Mouse (Mus musculus): Measurements from ENCODE around the gene Hadhb. TPM values are rescaled to one million over a fixed set of nuclear protein-coding genes. Genes with fewer than 3 reads are reported as not detected.

The Hadhb gene
- polyA plus RNA-seq, 1 experiment from 2014 or later, result 169 TPM

GRCm38 (mm10) chr5:30159601-30160000, 4.6 kb downstream of the Hadhb start:
- Histone ChIP-seq H3K27me3 (ENCODE audit: control insufficient read depth, insufficient read depth, low read depth, low read length) (no peaks in the 10 kb centered on the region), H3K9ac (ENCODE audit: low read depth, low read length) (no peak overlapping the region), H3K9me3 (replicated peaks; ENCODE audit: control insufficient read depth, low read length) (no peaks in the 10 kb centered on the region), H3K4me1 (ENCODE audit: control insufficient read depth, low read depth, low read length) (peaks cover 6% of the 10 kb centered on the region; the same call in 1 of the 2 replicates), H3K27ac (ENCODE audit: low read length) (no peak overlapping the region), H3K4me2 (ENCODE audit: low read depth, low read length) (no peak overlapping the region), H3K4me3 (ENCODE audit: low read depth, low read length) (no peak overlapping the region), H3K36me3 (ENCODE audit: control insufficient read depth, insufficient read depth) (no peaks in the 10 kb centered on the region)
- 74% methylated on average over 6 of the region's 6 CpGs for WGBS (ENCODE audit: insufficient replicate concordance)
- ATAC-seq (ENCODE audit: low read depth), result no peak

DNA sequence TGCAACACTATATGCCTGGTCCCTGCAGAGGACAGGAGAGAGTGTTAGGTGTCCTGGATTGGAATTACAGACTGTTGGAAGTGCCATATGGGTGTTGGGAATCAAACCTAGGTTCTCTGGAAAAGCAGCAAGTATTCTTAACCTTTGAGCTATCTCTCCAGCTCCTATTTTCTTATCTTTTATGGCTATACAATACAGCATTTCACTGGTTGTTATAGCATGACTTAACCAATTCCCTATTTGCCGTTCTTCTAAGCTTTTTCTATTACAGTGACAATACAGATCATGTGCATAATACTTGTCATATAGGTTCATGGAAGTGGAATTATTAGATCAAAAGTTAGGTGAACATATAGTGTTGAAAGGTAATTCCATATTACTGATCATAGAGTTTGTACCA, 6.8 kb downstream of the Hadhb start:
- no peaks in the 10 kb centered on the region for H3K27me3 ChIP-seq (ENCODE audit: control insufficient read depth, insufficient read depth, low read depth, low read length)
- no peaks in the 10 kb centered on the region for H3K9me3 ChIP-seq (replicated peaks; ENCODE audit: control insufficient read depth, low read length)
- ATAC-seq (ENCODE audit: low read depth), result no peak
- H3K4me1 ChIP-seq (ENCODE audit: control insufficient read depth, low read depth, low read length), result no peaks in the 10 kb centered on the region
- WGBS (ENCODE audit: insufficient replicate concordance), result 65% methylated on average over 1 of the region's 1 CpGs
- H3K36me3 ChIP-seq (ENCODE audit: control insufficient read depth, insufficient read depth), result 0 out of 2 replicates have a peak, but pooled peaks cover 3% of the 10 kb centered on the region
- H3K27ac ChIP-seq (ENCODE audit: low read length), result no peak overlapping the region
- no peak overlapping the region for H3K4me2 ChIP-seq (ENCODE audit: low read depth, low read length)
- H3K4me3 ChIP-seq (ENCODE audit: low read depth, low read length), result no peak overlapping the region
- no peak overlapping the region for H3K9ac ChIP-seq (ENCODE audit: low read depth, low read length)

GRCm38 (mm10) chr5:30162339-30162738, 7.3 kb downstream of the Hadhb start:
- Histone ChIP-seq H3K27me3 (ENCODE audit: control insufficient read depth, insufficient read depth, low read depth, low read length) (no peaks in the 10 kb centered on the region), H3K9ac (ENCODE audit: low read depth, low read length) (no peak overlapping the region), H3K27ac (ENCODE audit: low read length) (no peak overlapping the region), H3K9me3 (replicated peaks; ENCODE audit: control insufficient read depth, low read length) (no peaks in the 10 kb centered on the region), H3K4me3 (ENCODE audit: low read depth, low read length) (no peak overlapping the region), H3K4me1 (ENCODE audit: control insufficient read depth, low read depth, low read length) (no peaks in the 10 kb centered on the region), H3K36me3 (ENCODE audit: control insufficient read depth, insufficient read depth) (0 out of 2 replicates have a peak, but pooled peaks cover 3% of the 10 kb centered on the region), H3K4me2 (ENCODE audit: low read depth, low read length) (no peak overlapping the region)
- ATAC-seq (ENCODE audit: low read depth), result no peak
- 64% methylated on average over 6 of the region's 6 CpGs for WGBS (ENCODE audit: insufficient replicate concordance)

- H3K4me3 ChIP-seq (ENCODE audit: low read depth, low read length), result no peak overlapping the region
- H3K4me1 ChIP-seq (ENCODE audit: control insufficient read depth, low read depth, low read length), result no peaks in the 10 kb centered on the region; the same call in 1 of the 2 replicates
- 71% methylated on average over 5 of the region's 5 CpGs for WGBS (ENCODE audit: insufficient replicate concordance)
- ATAC-seq (ENCODE audit: low read depth), result no peak
- peaks cover 7% of the 10 kb centered on the region for H3K36me3 ChIP-seq (ENCODE audit: control insufficient read depth, insufficient read depth)
- H3K9ac ChIP-seq (ENCODE audit: low read depth, low read length), result no peak overlapping the region
- no peaks in the 10 kb centered on the region for H3K9me3 ChIP-seq (replicated peaks; ENCODE audit: control insufficient read depth, low read length)
- H3K27ac ChIP-seq (ENCODE audit: low read length), result no peak overlapping the region
- no peaks in the 10 kb centered on the region for H3K27me3 ChIP-seq (ENCODE audit: control insufficient read depth, insufficient read depth, low read depth, low read length)
- no peak overlapping the region for H3K4me2 ChIP-seq (ENCODE audit: low read depth, low read length)
Observed at GRCm38 (mm10) chr5:30165234-30165946, 10.3 kb downstream of the Hadhb start.

DNA sequence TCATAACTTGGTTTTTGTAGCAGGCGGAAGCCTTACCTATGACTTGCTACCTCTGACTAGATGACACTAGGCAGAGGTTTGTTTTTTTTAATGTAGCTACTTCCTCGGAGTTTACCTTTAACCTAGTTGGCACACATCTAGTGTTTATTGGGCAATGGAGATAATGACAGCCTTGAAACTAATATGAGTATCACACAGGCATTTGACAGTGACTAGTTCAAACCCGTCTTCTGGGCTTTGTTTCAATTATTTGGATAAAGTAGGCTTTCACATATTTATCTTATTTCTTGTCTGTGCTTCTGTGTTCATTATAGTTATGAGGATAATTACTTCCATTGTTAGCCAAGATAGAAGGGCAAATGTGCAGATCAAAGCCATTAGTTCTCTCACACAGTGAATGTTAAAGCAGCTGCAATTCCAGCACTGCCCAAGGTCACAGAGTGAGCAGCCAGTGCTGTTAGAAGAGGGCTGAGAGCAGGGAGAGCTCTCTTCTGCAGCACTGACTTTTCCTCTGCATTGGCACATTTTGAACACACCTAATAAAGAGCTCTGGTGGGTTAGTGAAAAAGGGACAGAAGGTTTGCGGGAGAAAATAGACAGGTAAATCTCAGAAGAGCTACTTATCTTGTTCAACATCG, 15.4 kb downstream of the Hadhb start:
- 68% methylated on average over 5 of the region's 5 CpGs for WGBS (ENCODE audit: insufficient replicate concordance)
- H3K4me2 ChIP-seq (ENCODE audit: low read depth, low read length), result no peak overlapping the region
- no peaks in the 10 kb centered on the region; the same call in 1 of the 2 replicates for H3K4me1 ChIP-seq (ENCODE audit: control insufficient read depth, low read depth, low read length)
- H3K36me3 ChIP-seq (ENCODE audit: control insufficient read depth, insufficient read depth), result peaks cover 12% of the 10 kb centered on the region
- ATAC-seq (ENCODE audit: low read depth), result peak; percentile 37; the same call in 1 of the 2 replicates
- H3K9me3 ChIP-seq (replicated peaks; ENCODE audit: control insufficient read depth, low read length), result no peaks in the 10 kb centered on the region
- H3K9ac ChIP-seq (ENCODE audit: low read depth, low read length), result no peak overlapping the region
- peak overlapping the region; percentile 57 for H3K27ac ChIP-seq (ENCODE audit: low read length)
- H3K4me3 ChIP-seq (ENCODE audit: low read depth, low read length), result no peak overlapping the region
- no peaks in the 10 kb centered on the region for H3K27me3 ChIP-seq (ENCODE audit: control insufficient read depth, insufficient read depth, low read depth, low read length)

DNA sequence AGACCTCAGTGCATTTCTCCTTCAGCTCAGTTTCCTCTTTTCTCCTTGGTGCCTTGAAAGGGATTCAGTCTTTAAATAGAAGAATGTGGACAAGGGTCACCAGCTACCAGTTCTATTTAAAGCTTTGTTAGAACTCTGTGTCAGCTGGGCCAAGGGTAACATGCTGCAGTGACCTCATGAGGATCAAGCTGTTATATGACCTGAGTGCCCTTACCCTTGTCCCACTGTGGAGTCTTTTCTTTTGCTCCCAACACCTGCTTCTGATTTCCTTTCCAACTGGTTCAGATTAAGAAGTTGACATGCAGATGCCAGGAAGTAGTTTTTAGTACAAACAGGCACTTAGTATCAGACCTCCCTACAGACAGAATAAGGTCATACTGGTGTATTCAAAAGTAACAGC, 17.1 kb downstream of the Hadhb start:
- Histone ChIP-seq H3K4me2 (ENCODE audit: low read depth, low read length) (no peak overlapping the region), H3K27ac (ENCODE audit: low read length) (no peak overlapping the region), H3K4me3 (ENCODE audit: low read depth, low read length) (no peak overlapping the region), H3K27me3 (ENCODE audit: control insufficient read depth, insufficient read depth, low read depth, low read length) (no peaks in the 10 kb centered on the region), H3K36me3 (ENCODE audit: control insufficient read depth, insufficient read depth) (peaks cover 23% of the 10 kb centered on the region), H3K4me1 (ENCODE audit: control insufficient read depth, low read depth, low read length) (no peaks in the 10 kb centered on the region; the same call in 1 of the 2 replicates), H3K9me3 (replicated peaks; ENCODE audit: control insufficient read depth, low read length) (no peaks in the 10 kb centered on the region), H3K9ac (ENCODE audit: low read depth, low read length) (no peak overlapping the region)
- ATAC-seq (ENCODE audit: low read depth), result peak; percentile 43; the same call in 1 of the 2 replicates

DNA sequence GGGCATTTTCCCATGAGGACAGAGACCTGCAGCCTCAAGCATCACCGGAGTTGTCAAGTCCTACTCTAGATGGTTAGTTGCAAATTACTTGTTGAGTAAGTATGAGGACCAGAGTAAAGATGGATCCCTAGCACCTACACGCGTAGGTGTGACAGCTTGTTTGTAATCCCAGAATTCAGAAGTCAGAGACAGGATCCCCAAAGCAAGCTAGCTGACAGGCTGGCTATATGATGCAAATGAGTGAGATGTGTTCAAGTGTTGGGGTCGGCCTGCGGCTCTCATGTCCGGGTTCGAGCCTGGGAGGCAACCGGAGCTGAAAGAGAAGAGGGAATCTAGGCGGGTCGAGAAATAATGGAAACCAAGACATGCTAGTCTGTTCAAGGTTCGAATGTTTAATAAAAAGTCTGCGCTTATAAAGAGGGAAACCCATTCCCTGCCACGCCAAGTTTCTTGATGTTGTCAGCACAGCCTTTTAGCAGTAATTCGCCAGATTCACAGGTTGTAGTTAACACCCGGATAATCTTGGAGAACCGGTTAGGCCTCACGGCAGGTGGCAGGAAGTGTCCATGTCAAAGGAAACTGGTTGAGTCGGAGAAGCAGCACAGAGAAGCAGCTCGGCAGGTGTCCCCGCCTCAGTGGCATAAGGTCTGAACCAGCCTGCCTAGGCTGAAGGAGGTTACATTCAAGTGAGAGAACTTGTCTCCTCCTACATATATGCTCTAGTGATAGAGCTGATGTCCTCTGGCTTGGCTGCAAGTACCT, 18.1 kb downstream of the Hadhb start:
- no peak for ATAC-seq (ENCODE audit: low read depth)

GRCm38 (mm10) chr5:30175811-30176210, 20.8 kb downstream of the Hadhb start:
- H3K4me3 ChIP-seq (ENCODE audit: low read depth, low read length), result no peak overlapping the region
- WGBS (ENCODE audit: insufficient replicate concordance), result 85% methylated on average over 4 of the region's 4 CpGs
- H3K27ac ChIP-seq (ENCODE audit: low read length), result no peak overlapping the region
- peaks cover 34% of the 10 kb centered on the region for H3K36me3 ChIP-seq (ENCODE audit: control insufficient read depth, insufficient read depth)
- no peak for ATAC-seq (ENCODE audit: low read depth)
- H3K27me3 ChIP-seq (ENCODE audit: control insufficient read depth, insufficient read depth, low read depth, low read length), result no peaks in the 10 kb centered on the region
- no peak overlapping the region for H3K9ac ChIP-seq (ENCODE audit: low read depth, low read length)
- no peaks in the 10 kb centered on the region for H3K4me1 ChIP-seq (ENCODE audit: control insufficient read depth, low read depth, low read length)
- no peak overlapping the region for H3K4me2 ChIP-seq (ENCODE audit: low read depth, low read length)
- no peaks in the 10 kb centered on the region for H3K9me3 ChIP-seq (replicated peaks; ENCODE audit: control insufficient read depth, low read length)

More for the DNA sequence above, 18.1 kb downstream of the Hadhb start:
- peaks cover 23% of the 10 kb centered on the region for H3K36me3 ChIP-seq (ENCODE audit: control insufficient read depth, insufficient read depth)
- H3K4me1 ChIP-seq (ENCODE audit: control insufficient read depth, low read depth, low read length), result no peaks in the 10 kb centered on the region; the same call in 1 of the 2 replicates
- H3K9ac ChIP-seq (ENCODE audit: low read depth, low read length), result no peak overlapping the region
- 79% methylated on average over 20 of the region's 20 CpGs for WGBS (ENCODE audit: insufficient replicate concordance)
- no peaks in the 10 kb centered on the region for H3K9me3 ChIP-seq (replicated peaks; ENCODE audit: control insufficient read depth, low read length)
- H3K4me3 ChIP-seq (ENCODE audit: low read depth, low read length), result no peak overlapping the region
- no peak overlapping the region for H3K4me2 ChIP-seq (ENCODE audit: low read depth, low read length)
- H3K27me3 ChIP-seq (ENCODE audit: control insufficient read depth, insufficient read depth, low read depth, low read length), result no peaks in the 10 kb centered on the region
- H3K27ac ChIP-seq (ENCODE audit: low read length), result no peak overlapping the region

All from liver, embryonic 16.5 days (tissue).